Mouse (Mus musculus): ENCODE measurements around the gene Bpifa3.

- TF ChIP-seq CTCF (IDR thresholded peaks at IDR 0.05; ENCODE audit: low read depth): no peak
- no peak for TF ChIP-seq EP300 (optimal IDR thresholded peaks at IDR 0.05)
Measured at GRCm38 (mm10) chr2:154171621-154172020, 41.5 kb downstream of the Bpifa3 start.
